Mouse (Mus musculus) lung, adult 2 months (tissue): ENCODE measurements around the gene Il10ra. TPM values are rescaled to one million over a fixed set of nuclear protein-coding genes. Genes with fewer than 3 reads are reported as not detected.

ENCODE experiments used
- DNase-seq: peaks from one replicate; pipeline ENCODE4 v3.0.0; 2022
- H3K4me1 ChIP-seq: fragments of 200-500 bp; 2 replicates; pipeline ENCODE4 v1.6.1; 2011; ENCODE audit warnings: low read length; ENCODE audit not compliant: control insufficient read depth, insufficient read depth
- H3K4me3 ChIP-seq: fragments of 200-500 bp; replicated peaks from 2 replicates; pipeline ENCODE3; 2011; ENCODE audit warnings: low read depth, mild to moderate bottlenecking, control low read depth, low read length; ENCODE audit errors: extremely low read depth
- CTCF ChIP-seq: fragments of 200-500 bp; IDR thresholded peaks from 2 replicates; pipeline ENCODE4 v1.5.1; 2011; ENCODE audit warnings: mild to moderate bottlenecking, low read length, control low read depth; ENCODE audit not compliant: insufficient read depth
- POLR2A ChIP-seq: fragments of 200-500 bp; IDR thresholded peaks from 2 replicates; pipeline ENCODE4 v1.6.1; 2011; ENCODE audit warnings: low read depth, mild to moderate bottlenecking, control low read depth, low read length, borderline replicate concordance; ENCODE audit errors: extremely low read depth
- WGBS: fragments of 180-500 bp; shearing (Covaris S2); methylation state at CpG from one replicate; pipeline ENCODE4 v1.1.7; 2018; 5-methylcytosine and 5-hydroxymethylcytosine counted together
- polyA plus RNA-seq: library from polyadenylated mRNA; depleted of rRNA; stranded (reverse); fragments of >200 nt; gene quantifications from 2 replicates; pipeline ENCODE4 v1.2.3, GENCODE M21; 2012

Il10ra gene
- polyA plus RNA-seq, 1 experiment = 12.9 TPM

GRCm38 (mm10) chr9:45247536-45247935 is 21.4 kb downstream of the Il10ra start:
- Histone ChIP-seq H3K4me1 (no peaks in the 10 kb centered on the region), H3K4me3 (no peak overlapping the region)
- no peak for TF ChIP-seq CTCF
- TF ChIP-seq POLR2A = no peak
- no peak for DNase-seq
- WGBS = 54% methylated on average over 2 of the region's 2 CpGs

- Histone ChIP-seq H3K4me1 (no peaks in the 10 kb centered on the region), H3K4me3 (no peak overlapping the region)
- WGBS = 72% methylated on average over 6 of the region's 6 CpGs
- TF ChIP-seq CTCF = no peak
- no peak for TF ChIP-seq POLR2A
- DNase-seq = no peak
Observed at GRCm38 (mm10) chr9:45246060-45246459, 22.9 kb downstream of the Il10ra start.

- TF ChIP-seq CTCF = no peak
- H3K4me1 ChIP-seq = no peaks in the 10 kb centered on the region
- H3K4me3 ChIP-seq = no peak overlapping the region
- 64% methylated on average over 1 of the region's 1 CpGs for WGBS
- no peak for DNase-seq
Observed at GRCm38 (mm10) chr9:45245432-45245831, 23.5 kb downstream of the Il10ra start.

GRCm38 (mm10) chr9:45241397-45241796 is 27.6 kb downstream of the Il10ra start:
- H3K4me3 ChIP-seq = no peak overlapping the region
- no peak for DNase-seq
- 69% methylated on average over 5 of the region's 5 CpGs for whole genome bisulfite sequencing
- TF ChIP-seq POLR2A (no peak), CTCF (no peak)
- H3K4me1 ChIP-seq = no peaks in the 10 kb centered on the region

GRCm38 (mm10) chr9:45236744-45237143 is 32.2 kb downstream of the Il10ra start:
- WGBS = 48% methylated on average over 7 of the region's 7 CpGs
- Histone ChIP-seq H3K4me1 (no peaks in the 10 kb centered on the region), H3K4me3 (no peak overlapping the region)
- TF ChIP-seq CTCF (no peak), POLR2A (no peak)
- no peak for DNase-seq

DNA sequence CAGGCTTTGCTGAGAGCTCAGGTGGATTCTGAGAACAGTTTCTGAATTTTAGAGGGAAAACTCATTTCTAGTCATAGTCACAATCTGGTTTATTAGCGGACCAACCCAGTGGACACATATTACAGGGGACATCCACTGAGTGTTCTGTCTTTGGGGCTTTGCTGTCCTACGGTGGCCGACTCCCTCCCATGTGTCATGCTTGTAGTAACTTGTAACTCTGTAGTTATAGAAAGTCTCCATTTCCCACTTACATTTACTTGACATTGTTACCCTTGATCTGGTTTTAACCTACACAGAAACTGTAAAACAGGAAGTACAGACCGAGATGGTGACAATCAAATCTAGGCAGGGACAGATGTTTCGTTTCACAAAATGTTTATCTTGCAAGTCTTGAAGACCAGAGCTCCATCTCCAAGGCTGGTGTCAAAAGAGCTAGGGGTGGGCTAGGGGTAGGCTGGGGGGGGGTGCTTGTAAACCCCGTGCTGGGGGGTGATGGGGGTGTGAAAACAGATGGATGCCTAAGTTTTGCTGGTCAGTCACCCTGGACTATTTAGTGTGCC is 33.2 kb downstream of the Il10ra start:
- no peaks in the 10 kb centered on the region for H3K4me1 ChIP-seq
- H3K4me3 ChIP-seq = no peak overlapping the region
- no peak for TF ChIP-seq POLR2A
- TF ChIP-seq CTCF = no peak
- no peak for DNase-seq
- 36% methylated on average over 6 of the region's 6 CpGs for WGBS

GRCm38 (mm10) chr9:45229359-45229758 is 39.6 kb downstream of the Il10ra start:
- no peak overlapping the region for H3K4me3 ChIP-seq
- no peaks in the 10 kb centered on the region for H3K4me1 ChIP-seq
- no peak for DNase-seq
- WGBS = 61% methylated on average over 8 of the region's 8 CpGs
- no peak for TF ChIP-seq POLR2A
- TF ChIP-seq CTCF = no peak

DNA sequence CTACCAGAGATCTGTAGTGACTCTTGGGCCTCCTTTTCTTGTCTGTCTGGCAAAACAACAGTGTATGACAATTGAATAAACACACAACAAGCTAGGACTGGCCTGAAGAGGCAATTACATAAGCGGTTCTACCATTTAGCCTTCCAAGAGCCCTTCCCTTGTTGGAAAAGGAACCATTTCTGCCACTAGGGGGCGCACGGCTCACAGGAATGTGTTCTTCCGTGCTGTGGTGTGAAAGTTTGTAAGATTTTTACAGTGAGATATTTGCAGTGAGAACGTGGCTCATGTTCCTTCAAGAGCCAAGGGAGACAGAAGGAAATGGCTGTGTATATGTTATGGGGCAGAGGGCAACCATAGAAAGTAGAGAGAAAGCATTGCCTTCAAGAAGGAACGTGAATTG is 47.4 kb downstream of the Il10ra start:
- TF ChIP-seq POLR2A = no peak
- peak; percentile 80 for TF ChIP-seq CTCF
- Histone ChIP-seq H3K4me3 (no peak overlapping the region), H3K4me1 (no peaks in the 10 kb centered on the region)
- WGBS = 8% methylated on average over 6 of the region's 6 CpGs
- DNase-seq = peak; percentile 86

DNA sequence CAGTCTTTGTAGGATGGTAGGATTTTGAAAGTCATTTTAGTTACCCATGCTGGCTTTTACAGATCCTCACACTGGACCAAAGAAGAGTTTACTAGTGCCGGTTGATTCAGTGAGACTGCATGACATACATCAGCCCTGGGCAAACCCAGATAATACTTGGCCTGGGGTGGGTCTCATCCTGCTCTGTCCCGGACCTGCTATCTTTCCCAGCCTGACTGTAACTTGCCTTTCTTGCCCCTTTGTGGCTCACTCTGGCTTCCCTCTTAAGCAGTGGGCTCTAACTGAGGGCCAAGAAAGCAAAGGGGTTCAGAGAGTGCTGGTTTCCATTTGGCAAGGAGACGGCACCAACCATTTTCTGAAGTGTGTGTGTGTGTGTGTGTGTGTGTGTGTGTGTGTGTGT is 49.3 kb downstream of the Il10ra start:
- no peak for DNase-seq
- no peaks in the 10 kb centered on the region for H3K4me1 ChIP-seq
- no peak for TF ChIP-seq POLR2A
- TF ChIP-seq CTCF = no peak
- WGBS = 80% methylated on average over 3 of the region's 3 CpGs
- no peak overlapping the region for H3K4me3 ChIP-seq

- TF ChIP-seq POLR2A = no peak
- H3K4me3 ChIP-seq = no peak overlapping the region
- 50% methylated on average over 11 of the region's 11 CpGs for WGBS
- DNase-seq = no peak
- no peaks in the 10 kb centered on the region for H3K4me1 ChIP-seq
Observed at GRCm38 (mm10) chr9:45215526-45216179, 53.3 kb downstream of the Il10ra start.
